Mouse (Mus musculus) intestine, embryonic 15.5 days (tissue): ENCODE results near the gene Rabgef1. TPM values are rescaled to one million over a fixed set of nuclear protein-coding genes. Genes with fewer than 3 reads are reported as not detected.
A peak's percentile ranks its signal among the peaks of the same experiment; 100 is the strongest.

Source experiments
- ATAC-seq: fragments of 200-750 bp; cut with Nextera tagmentation; 2 replicates; pipeline ENCODE4 v1.8.0; 2017; ENCODE audit warnings: moderate TSS enrichment, moderate library complexity
- H3K27ac ChIP-seq: fragments of 300-500 bp; sonication (generic); 2 replicates; pipeline ENCODE4 v1.5.1; 2015; ENCODE audit warnings: mild to moderate bottlenecking, inconsistent platforms
- H3K27me3 ChIP-seq: fragments of 300-500 bp; sonication (generic); replicated peaks from 2 replicates; pipeline ENCODE4 v1.6.1; 2015; ENCODE audit warnings: inconsistent platforms
- H3K36me3 ChIP-seq: fragments of 300-500 bp; sonication (generic); 2 replicates; pipeline ENCODE4 v1.6.1; 2015; ENCODE audit warnings: inconsistent platforms
- H3K4me1 ChIP-seq: fragments of 300-500 bp; sonication (generic); replicated peaks from 2 replicates; pipeline ENCODE4 v1.6.1; 2015; ENCODE audit warnings: inconsistent platforms
- H3K4me2 ChIP-seq: fragments of 300-500 bp; sonication (generic); replicated peaks from 2 replicates; pipeline ENCODE4 v1.6.1; 2015; ENCODE audit warnings: mild to moderate bottlenecking, inconsistent platforms
- H3K4me3 ChIP-seq: fragments of 300-500 bp; sonication (generic); replicated peaks from 2 replicates; pipeline ENCODE4 v1.5.1; 2015; ENCODE audit warnings: inconsistent platforms
- H3K9ac ChIP-seq: fragments of 300-500 bp; sonication (generic); 2 replicates; pipeline ENCODE4 v1.6.1; 2015; ENCODE audit warnings: inconsistent platforms
- H3K9me3 ChIP-seq: fragments of 300-500 bp; sonication (generic); 2 replicates; pipeline ENCODE4 v1.6.1; 2016; ENCODE audit warnings: inconsistent platforms
- WGBS: fragments of 180-500 bp; shearing (Covaris S2); methylation state at CpG from one replicate; pipeline ENCODE4 v1.1.7; 2015; 5-methylcytosine and 5-hydroxymethylcytosine counted together
- polyA plus RNA-seq: library from polyadenylated mRNA; unstranded; fragments of >200 nt; fragmentation: Nextera tagmentation; extraction: Ambion mirVana; gene quantifications from 2 replicates; pipeline ENCODE4 v1.2.1, GENCODE M21; 2015

Gene Rabgef1
- polyA plus RNA-seq, 1 experiment from 2014 or later: 26.8 TPM

DNA sequence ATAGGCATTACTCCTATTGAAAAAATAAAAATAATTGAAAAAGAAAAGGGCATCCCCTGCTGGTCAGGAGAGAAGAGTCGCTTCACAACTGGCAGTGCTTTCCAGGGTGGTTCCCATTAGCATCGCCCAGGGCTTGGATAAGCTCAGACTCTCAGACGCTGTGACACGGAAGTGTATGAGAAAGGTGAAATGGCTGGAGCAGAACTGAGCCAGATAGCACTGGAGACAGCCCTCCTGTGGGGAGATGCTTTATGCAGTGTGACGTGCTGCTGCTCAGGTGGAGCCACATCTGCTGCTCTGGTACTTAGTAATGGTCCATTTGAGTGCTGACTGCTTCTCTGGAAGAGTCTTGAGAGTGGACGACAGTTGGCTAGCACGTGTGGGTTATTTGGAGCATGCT is 8.8 kb downstream of the Rabgef1 start:
- WGBS: 75% methylated on average over 7 of the region's 7 CpGs
- Histone ChIP-seq H3K27ac (no peak overlapping the region), H3K4me2 (no peak overlapping the region), H3K27me3 (no peaks in the 10 kb centered on the region), H3K4me3 (no peak overlapping the region), H3K4me1 (0 out of 2 replicates have a peak, but pooled peaks cover 5% of the 10 kb centered on the region), H3K9ac (no peak overlapping the region), H3K36me3 (no peaks in the 10 kb centered on the region), H3K9me3 (no peaks in the 10 kb centered on the region)
- no peak for ATAC-seq

DNA sequence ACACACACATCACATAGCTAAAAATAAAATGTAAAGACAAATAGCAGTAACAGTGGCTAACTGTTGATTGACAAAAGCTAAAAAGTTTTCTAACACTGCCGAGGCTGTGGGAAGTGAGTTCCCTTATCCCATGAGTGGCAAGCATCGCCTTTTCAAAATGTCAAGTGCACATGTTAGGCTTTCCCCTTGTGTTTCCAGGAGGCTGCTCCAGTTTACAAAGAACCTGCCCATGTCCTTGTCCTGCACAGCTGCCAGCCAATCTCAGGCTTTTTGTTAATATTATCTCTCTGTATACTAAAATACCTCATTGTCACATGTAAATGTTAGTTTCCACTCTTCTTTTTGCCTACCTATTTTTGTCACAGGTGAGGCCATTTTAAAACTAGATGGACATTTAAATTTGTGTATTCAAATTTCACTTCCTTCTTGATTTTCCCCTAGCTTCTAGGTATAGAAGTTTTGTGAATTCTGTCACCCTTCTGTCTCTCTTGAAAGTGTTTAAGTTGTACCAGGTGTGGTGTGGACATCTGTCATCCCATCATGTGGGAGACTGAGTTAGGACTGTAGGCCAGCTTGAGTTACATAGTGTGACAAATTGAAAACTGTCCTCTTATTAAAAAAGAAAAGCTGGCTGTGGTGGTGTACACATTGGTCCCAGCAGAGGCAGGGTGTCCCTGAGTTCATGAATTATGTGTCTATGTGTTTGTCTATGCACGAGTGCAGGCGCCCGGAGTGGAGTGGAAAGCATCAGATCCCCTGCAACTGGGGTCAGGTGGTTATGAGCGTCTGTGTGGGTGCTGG is 10.3 kb downstream of the Rabgef1 start:
- Histone ChIP-seq H3K4me2 (no peak overlapping the region), H3K36me3 (no peaks in the 10 kb centered on the region), H3K9ac (no peak overlapping the region), H3K27ac (0 out of 2 replicates have a peak overlapping the region, but pooled peaks have one; percentile 27), H3K9me3 (no peaks in the 10 kb centered on the region), H3K27me3 (no peaks in the 10 kb centered on the region), H3K4me1 (0 out of 2 replicates have a peak, but pooled peaks cover 5% of the 10 kb centered on the region), H3K4me3 (no peak overlapping the region)
- WGBS: 63% methylated on average over 6 of the region's 6 CpGs
- 0 out of 2 replicates have a peak, but pooled peaks have one; percentile 26 for ATAC-seq

DNA sequence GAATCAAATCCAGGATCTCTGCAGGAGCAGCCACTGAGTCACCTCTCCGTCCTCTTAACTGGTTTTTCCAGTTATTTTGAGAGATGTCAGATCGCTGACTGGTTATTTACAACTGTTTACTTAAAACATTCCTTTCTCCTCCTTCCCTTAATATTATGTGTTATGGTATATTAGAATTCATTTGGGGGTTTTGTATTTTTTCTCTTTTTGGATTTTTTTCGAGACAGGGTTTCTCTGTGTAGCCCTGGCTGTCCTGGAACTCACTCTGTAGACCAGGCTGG is 10.9 kb downstream of the Rabgef1 start:
- Histone ChIP-seq H3K27me3 (no peaks in the 10 kb centered on the region), H3K4me1 (0 out of 2 replicates have a peak, but pooled peaks cover 5% of the 10 kb centered on the region), H3K9ac (no peak overlapping the region), H3K27ac (0 out of 2 replicates have a peak overlapping the region, but pooled peaks have one; percentile 27), H3K9me3 (no peaks in the 10 kb centered on the region), H3K4me3 (no peak overlapping the region), H3K36me3 (no peaks in the 10 kb centered on the region), H3K4me2 (no peak overlapping the region)
- 41% methylated on average over 3 of the region's 3 CpGs for WGBS
- ATAC-seq: no peak

DNA sequence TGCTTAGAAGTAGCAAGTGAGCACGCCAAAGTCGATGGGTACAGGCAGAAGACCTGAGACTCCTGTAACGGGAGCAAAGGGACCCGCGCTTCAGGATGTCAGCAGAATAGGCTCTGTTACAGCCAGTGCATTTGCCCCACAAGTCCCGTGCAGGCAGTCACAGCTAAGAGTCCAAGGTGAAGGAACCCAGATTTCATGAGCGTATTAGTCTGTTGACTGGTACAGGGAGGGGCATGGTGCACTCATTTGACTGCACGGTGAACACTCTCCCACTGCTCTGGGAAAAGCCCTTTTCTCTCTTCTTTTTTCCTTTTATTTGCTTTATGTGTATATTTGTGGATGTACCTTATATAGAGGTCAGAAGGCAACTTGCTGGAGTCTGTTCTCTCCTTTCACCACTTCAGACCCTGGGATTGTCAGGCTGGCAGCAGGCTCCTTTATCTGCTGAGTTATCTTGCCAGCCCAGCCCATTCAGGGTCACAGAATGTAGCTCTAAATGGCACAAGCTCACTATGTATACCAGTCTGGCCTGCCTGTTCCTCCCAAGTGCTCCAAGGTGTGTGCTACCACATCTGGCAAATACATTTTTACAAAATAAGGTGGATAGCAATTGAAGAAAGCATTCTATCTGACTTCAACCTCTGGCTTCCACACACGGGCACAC is 12.7 kb downstream of the Rabgef1 start:
- Histone ChIP-seq H3K9me3 (no peaks in the 10 kb centered on the region), H3K27ac (no peak overlapping the region), H3K9ac (no peak overlapping the region), H3K4me1 (0 out of 2 replicates have a peak, but pooled peaks cover 5% of the 10 kb centered on the region), H3K4me2 (no peak overlapping the region), H3K4me3 (no peak overlapping the region), H3K27me3 (no peaks in the 10 kb centered on the region), H3K36me3 (no peaks in the 10 kb centered on the region)
- 77% methylated on average over 9 of the region's 9 CpGs for WGBS
- peak; percentile 49; the same call in 1 of the 2 replicates for ATAC-seq

DNA sequence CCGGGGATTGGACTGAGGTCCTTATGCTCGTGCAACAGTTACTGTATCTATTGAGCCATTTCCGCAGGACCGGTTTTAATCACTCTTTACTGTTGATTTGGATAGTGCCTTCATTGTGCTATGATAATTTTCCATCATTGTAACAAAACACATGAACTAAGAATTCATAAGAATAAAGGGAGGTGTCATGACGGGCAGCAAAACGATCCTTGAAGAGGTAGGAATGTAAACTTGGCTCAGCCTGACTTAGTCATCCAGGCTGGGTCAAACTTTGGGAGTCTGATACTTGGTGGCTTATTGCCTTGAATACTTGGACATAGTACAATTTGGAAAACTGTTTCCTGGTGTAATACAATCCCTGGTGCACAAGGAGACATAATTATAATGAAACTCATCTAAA is 13.7 kb downstream of the Rabgef1 start:
- Histone ChIP-seq H3K4me1 (0 out of 2 replicates have a peak, but pooled peaks cover 5% of the 10 kb centered on the region), H3K9ac (no peak overlapping the region), H3K4me3 (no peak overlapping the region), H3K4me2 (no peak overlapping the region), H3K27ac (no peak overlapping the region), H3K27me3 (no peaks in the 10 kb centered on the region), H3K9me3 (no peaks in the 10 kb centered on the region), H3K36me3 (0 out of 2 replicates have a peak, but pooled peaks cover 7% of the 10 kb centered on the region)
- 70% methylated on average over 6 of the region's 6 CpGs for WGBS
- no peak for ATAC-seq

DNA sequence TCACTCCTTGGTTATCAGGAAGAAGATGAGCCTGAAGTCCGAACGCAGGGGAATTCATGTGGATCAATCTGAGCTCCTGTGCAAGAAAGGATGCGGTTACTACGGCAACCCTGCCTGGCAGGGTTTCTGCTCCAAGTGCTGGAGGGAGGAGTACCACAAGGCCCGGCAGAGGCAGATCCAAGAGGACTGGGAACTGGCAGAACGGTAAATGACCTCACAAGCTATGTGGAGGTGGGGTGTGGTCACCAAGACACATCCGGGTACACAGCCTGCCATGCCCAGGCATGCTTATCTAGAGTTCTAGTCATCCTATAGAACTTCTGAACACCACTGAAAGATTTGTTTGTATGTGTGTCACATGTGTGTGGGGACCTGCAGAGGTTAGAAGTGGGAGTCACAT is 15.8 kb downstream of the Rabgef1 start:
- Histone ChIP-seq H3K4me2 (no peak overlapping the region), H3K9ac (no peak overlapping the region), H3K4me3 (no peak overlapping the region), H3K36me3 (0 out of 2 replicates have a peak, but pooled peaks cover 7% of the 10 kb centered on the region), H3K27ac (no peak overlapping the region), H3K9me3 (no peaks in the 10 kb centered on the region), H3K4me1 (0 out of 2 replicates have a peak, but pooled peaks cover 2% of the 10 kb centered on the region), H3K27me3 (no peaks in the 10 kb centered on the region)
- ATAC-seq: peak; percentile 58
- 62% methylated on average over 7 of the region's 7 CpGs for WGBS

DNA sequence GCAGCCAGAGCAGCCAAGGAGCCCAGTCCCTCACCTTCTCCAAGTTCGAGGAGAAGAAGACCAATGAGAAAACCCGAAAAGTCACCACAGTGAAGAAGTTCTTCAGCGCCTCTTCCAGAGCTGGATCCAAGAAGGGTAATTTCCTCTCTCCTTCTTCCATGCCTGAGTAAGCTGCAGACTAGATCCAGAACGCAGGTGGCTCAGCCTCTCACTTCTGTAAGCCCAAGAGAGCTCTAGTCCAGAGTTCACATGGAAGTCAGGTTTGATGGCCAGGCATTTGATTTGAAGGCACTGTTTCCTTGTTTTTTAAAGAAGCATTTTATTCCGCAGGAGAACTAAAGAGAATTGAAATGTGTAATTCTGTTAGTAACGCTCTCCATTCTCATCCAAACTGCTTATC is 19.3 kb downstream of the Rabgef1 start:
- Histone ChIP-seq H3K9ac (no peak overlapping the region), H3K4me2 (no peak overlapping the region), H3K36me3 (0 out of 2 replicates have a peak, but pooled peaks cover 7% of the 10 kb centered on the region), H3K27me3 (no peaks in the 10 kb centered on the region), H3K4me3 (no peak overlapping the region), H3K9me3 (no peaks in the 10 kb centered on the region), H3K27ac (no peak overlapping the region), H3K4me1 (no peaks in the 10 kb centered on the region)
- 93% methylated on average over 6 of the region's 6 CpGs for WGBS
- ATAC-seq: no peak

DNA sequence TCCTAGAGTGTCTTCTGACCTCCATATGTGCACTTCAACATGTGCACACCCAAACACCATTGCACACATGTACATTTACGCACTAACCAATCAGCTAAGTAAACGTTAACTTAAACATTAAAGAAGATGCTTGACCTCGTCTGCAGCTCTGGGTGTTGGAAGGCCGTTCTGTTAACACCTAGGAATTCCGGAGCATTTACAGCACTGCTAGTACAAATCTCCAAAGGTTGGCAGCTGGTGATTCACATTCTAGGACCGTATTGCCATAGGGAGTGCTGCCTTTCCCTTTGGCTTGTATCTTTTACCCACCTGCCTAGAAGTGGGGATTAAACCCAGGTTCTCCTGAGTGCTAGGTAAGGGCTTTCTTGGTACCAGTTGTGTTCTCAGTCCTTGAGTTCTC is 20.3 kb downstream of the Rabgef1 start:
- no peak overlapping the region for H3K4me3 ChIP-seq
- no peaks in the 10 kb centered on the region for H3K4me1 ChIP-seq
- no peaks in the 10 kb centered on the region for H3K9me3 ChIP-seq
- H3K4me2 ChIP-seq: no peak overlapping the region
- H3K36me3 ChIP-seq: 0 out of 2 replicates have a peak, but pooled peaks cover 7% of the 10 kb centered on the region
- ATAC-seq: no peak
- no peak overlapping the region for H3K27ac ChIP-seq
- H3K9ac ChIP-seq: no peak overlapping the region
- H3K27me3 ChIP-seq: no peaks in the 10 kb centered on the region
- WGBS: 60% methylated on average over 6 of the region's 6 CpGs

DNA sequence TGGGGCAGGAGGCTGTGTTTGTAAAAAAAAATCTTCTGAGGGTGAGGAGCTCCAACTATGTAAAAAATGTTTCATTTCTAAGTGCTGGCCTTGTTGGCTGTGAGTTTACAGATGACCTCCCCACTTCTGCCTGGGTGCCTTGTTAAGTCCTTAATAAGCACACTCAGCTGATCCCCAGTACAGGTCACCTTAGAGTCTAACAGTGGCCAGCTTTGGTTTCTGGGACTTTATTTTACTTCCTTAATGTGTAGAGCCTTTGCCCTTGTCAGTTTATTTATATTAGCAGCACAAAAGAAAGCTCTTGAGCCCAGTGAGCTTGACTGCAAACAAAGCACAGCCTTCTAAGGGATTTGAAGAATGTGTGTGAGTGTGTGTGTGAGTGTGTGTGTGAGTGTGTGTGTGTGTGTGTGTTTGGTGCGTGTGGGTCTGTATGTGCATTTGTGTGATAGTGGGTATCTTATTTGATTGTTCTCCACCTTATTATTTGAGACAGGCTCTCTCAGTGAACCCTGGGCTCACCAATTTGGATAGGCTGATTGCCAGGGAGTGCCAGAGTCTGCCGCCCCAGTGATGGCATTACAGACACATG is 20.9 kb downstream of the Rabgef1 start:
- H3K9ac ChIP-seq: no peak overlapping the region
- H3K27ac ChIP-seq: no peak overlapping the region
- H3K36me3 ChIP-seq: 0 out of 2 replicates have a peak, but pooled peaks cover 7% of the 10 kb centered on the region
- H3K4me1 ChIP-seq: no peaks in the 10 kb centered on the region
- no peaks in the 10 kb centered on the region for H3K9me3 ChIP-seq
- H3K27me3 ChIP-seq: no peaks in the 10 kb centered on the region
- no peak overlapping the region for H3K4me2 ChIP-seq
- 58% methylated on average over 2 of the region's 2 CpGs for WGBS
- H3K4me3 ChIP-seq: no peak overlapping the region
- no peak for ATAC-seq

DNA sequence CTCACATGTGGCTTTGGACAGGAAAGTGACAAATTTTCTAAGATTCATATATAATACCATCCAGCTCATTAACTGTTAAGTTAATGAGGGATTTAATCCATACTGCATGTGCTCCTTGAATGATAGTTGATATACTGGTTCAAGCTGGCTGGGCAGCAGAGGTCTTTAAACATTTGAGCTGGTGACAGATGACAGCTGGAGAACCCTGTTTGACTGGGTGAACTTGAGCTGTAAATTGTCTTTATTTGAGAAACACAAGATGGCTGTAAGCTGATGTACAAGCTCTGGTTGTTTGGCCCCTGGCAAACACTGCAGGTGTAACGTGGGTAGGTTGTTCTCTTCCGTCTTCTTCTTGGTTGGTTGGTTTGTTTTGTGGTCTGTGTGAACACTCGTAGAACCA is 22.2 kb downstream of the Rabgef1 start:
- 94% methylated on average over 3 of the region's 3 CpGs for WGBS
- H3K9me3 ChIP-seq: no peaks in the 10 kb centered on the region
- no peak for ATAC-seq
- H3K4me1 ChIP-seq: no peaks in the 10 kb centered on the region
- H3K27ac ChIP-seq: no peak overlapping the region
- peaks cover 15% of the 10 kb centered on the region; the same call in 1 of the 2 replicates for H3K36me3 ChIP-seq
- no peak overlapping the region for H3K4me3 ChIP-seq
- no peak overlapping the region for H3K4me2 ChIP-seq
- H3K9ac ChIP-seq: no peak overlapping the region
- H3K27me3 ChIP-seq: no peaks in the 10 kb centered on the region

DNA sequence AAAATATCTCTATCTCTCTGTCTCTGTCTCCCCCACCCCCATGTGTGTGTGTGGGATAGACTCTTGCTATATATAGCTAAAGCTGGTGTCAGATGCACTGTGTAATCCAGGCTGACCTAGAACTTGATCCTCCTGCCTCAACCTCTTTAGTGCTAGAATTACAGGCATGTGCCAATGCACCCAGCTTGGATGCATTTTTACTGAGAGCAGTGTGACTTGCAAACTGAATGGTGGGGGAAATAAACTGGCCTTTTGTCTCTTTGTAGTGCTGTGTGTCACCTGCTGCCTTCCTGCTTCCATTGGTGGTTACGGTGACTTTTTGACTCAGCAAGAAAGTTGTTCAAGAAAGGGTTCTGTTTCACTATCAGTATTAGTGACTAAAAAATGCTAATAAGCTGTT is 24.7 kb downstream of the Rabgef1 start:
- H3K27ac ChIP-seq: no peak overlapping the region
- no peak overlapping the region for H3K9ac ChIP-seq
- H3K9me3 ChIP-seq: no peaks in the 10 kb centered on the region
- no peaks in the 10 kb centered on the region for H3K4me1 ChIP-seq
- no peak overlapping the region for H3K4me2 ChIP-seq
- no peak for ATAC-seq
- H3K36me3 ChIP-seq: peaks cover 8% of the 10 kb centered on the region; the same call in 1 of the 2 replicates
- 93% methylated on average over 1 of the region's 1 CpGs for WGBS
- H3K27me3 ChIP-seq: no peaks in the 10 kb centered on the region
- no peak overlapping the region for H3K4me3 ChIP-seq

DNA sequence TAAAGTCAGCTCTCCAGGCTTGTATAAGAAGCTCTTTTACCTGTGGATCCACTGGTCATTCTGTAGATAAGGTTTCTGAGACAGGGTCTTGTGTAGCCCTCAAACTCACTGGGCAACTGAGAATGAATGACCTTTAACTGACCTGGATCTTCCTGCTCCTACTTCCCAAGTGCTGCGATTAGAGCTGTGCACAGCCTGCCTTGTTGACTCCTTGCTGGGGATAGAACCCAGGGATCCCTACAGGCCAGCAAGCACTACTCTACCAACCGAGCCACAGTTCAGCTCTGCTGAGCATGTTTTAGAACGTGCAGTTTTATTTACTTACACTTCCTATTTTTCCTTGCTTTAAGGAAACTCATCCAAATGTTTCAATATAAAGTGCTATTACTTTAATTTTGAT is 25.9 kb downstream of the Rabgef1 start:
- Histone ChIP-seq H3K4me3 (no peak overlapping the region), H3K4me2 (no peak overlapping the region), H3K27ac (no peak overlapping the region)

More for the DNA sequence above, 25.9 kb downstream of the Rabgef1 start:
- no peak overlapping the region for H3K9ac ChIP-seq
- no peak for ATAC-seq
- 79% methylated on average over 3 of the region's 3 CpGs for WGBS
- peaks cover 8% of the 10 kb centered on the region for H3K36me3 ChIP-seq
- H3K27me3 ChIP-seq: no peaks in the 10 kb centered on the region
- no peaks in the 10 kb centered on the region for H3K9me3 ChIP-seq
- no peaks in the 10 kb centered on the region for H3K4me1 ChIP-seq
